Mouse (Mus musculus) bone marrow, adult 2 months (tissue): ENCODE measurements around the gene Oprl1.

Source experiments
- CTCF ChIP-seq: fragments of 200-500 bp; IDR thresholded peaks from 2 replicates; pipeline ENCODE4 v1.5.1; 2011; ENCODE audit warnings: low read length, control low read depth; ENCODE audit not compliant: control insufficient read depth, insufficient read depth
- POLR2A ChIP-seq: fragments of 200-500 bp; IDR thresholded peaks from 2 replicates; pipeline ENCODE4 v1.6.1; 2011; ENCODE audit warnings: low read depth, mild to moderate bottlenecking, control low read depth, low read length, borderline replicate concordance; ENCODE audit not compliant: control insufficient read depth

DNA sequence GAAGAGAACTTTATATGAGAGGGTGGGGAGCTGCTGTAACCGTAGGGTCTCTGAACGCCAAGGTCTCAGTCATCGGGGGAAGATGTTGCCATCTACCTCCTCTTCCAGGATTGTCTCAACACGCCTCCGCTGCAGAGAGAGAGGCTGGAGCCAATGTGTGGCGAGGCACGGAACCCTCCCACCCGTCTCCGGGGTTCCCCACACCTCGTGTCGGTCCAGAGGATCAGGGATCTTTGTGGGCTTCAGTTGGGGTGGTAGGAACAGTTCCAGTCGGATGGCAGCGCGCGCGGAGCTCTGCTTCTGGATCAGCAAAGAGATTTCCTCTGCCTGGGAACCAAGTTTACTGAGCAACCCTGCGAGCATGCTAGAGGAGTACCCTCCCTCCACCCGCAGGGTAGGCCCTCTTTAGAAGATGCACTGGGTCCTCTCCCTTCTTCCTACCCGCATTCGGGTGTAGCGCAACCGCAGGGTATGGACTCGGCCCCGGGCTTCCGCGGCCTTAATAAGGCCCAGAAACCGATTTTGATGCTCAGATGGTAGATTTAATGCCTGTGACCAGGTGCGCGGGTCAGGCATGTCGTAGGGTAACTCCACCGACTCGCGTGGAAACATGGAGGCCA, 17.9 kb upstream of the Oprl1 start:
- TF ChIP-seq POLR2A (no peak), CTCF (no peak)
